Mouse (Mus musculus) liver, embryonic 18 days (tissue): Measurements from ENCODE around the gene Ap1g2. TPM values are rescaled to one million over a fixed set of nuclear protein-coding genes. Genes with fewer than 3 reads are reported as not detected.

Experiments used
- polyA plus RNA-seq: library from polyadenylated mRNA; depleted of rRNA; stranded (reverse); fragments of >200 nt; gene quantifications from 2 replicates; pipeline ENCODE4 v1.2.3, GENCODE M21; 2012; rRNA removed

Ap1g2 gene
- polyA plus RNA-seq: 8.7 and 9.3 TPM in 2 replicates

GRCm38 (mm10) chr14:55105836-55106809, at the start of gene Ap1g2:
Gene Ap1g2 (minus strand): TSS chr14:55106593.

GRCm38 (mm10) chr14:55116425-55117200, 10.2 kb upstream of the Ap1g2 start, which contains the start of gene Jph4:
Gene Jph4 (minus strand): TSS chr14:55116935.

GRCm38 (mm10) chr14:55094704-55095231, 11.6 kb downstream of the Ap1g2 start, which contains the start of gene Thtpa:
Gene Thtpa (plus strand): TSS chr14:55094784.

GRCm38 (mm10) chr14:55092011-55092577, 14.3 kb downstream of the Ap1g2 start, which contains the start of gene Zfhx2:
Gene Zfhx2 (minus strand): TSS chr14:55092324.

Other genes starting within 250 kb of the Ap1g2 start
- gene Homez, start 235.6 kb downstream of the Ap1g2 start, polyA plus RNA-seq: 1.5 and 2.1 TPM in 2 replicates
- 1.9 and 2.0 TPM in 2 replicates for gene Ppp1r3e, start 229.0 kb downstream of the Ap1g2 start, polyA plus RNA-seq
- gene Bcl2l2, start 223.2 kb downstream of the Ap1g2 start, polyA plus RNA-seq: 8.9 and 9.0 TPM in 2 replicates
- 0.07 and 0.12 TPM in 2 replicates for gene Gm20521, start 223.2 kb downstream of the Ap1g2 start, polyA plus RNA-seq
- gene Pabpn1, start 214.1 kb downstream of the Ap1g2 start, polyA plus RNA-seq: 101 and 125 TPM in 2 replicates
- 4.2 and 5.5 TPM in 2 replicates for gene Slc22a17, start 193.5 kb downstream of the Ap1g2 start, polyA plus RNA-seq
- 0.38 and 0.47 TPM in 2 replicates for gene Efs, start 180.5 kb downstream of the Ap1g2 start, polyA plus RNA-seq
- not detected in 2 replicates for gene Il25, start 173.9 kb downstream of the Ap1g2 start, polyA plus RNA-seq
- gene Cmtm5, start 170.3 kb downstream of the Ap1g2 start, polyA plus RNA-seq: 0.04 TPM in 1 of 2 replicates, not detected in the other
- gene Myh6, start 139.7 kb downstream of the Ap1g2 start, polyA plus RNA-seq: 0.05 and 0.14 TPM in 2 replicates
- gene Gm17428, start 129.7 kb downstream of the Ap1g2 start, polyA plus RNA-seq: not detected in 2 replicates
- gene Myh7, start 112.0 kb downstream of the Ap1g2 start, polyA plus RNA-seq: 0.06 and 0.11 TPM in 2 replicates
- 20.9 and 22.6 TPM in 2 replicates for gene Ngdn, start 91.1 kb downstream of the Ap1g2 start, polyA plus RNA-seq
- gene Zfhx2, start 14.3 kb downstream of the Ap1g2 start, polyA plus RNA-seq: 0.26 and 0.29 TPM in 2 replicates
- 3.3 and 3.6 TPM in 2 replicates for gene Thtpa, start 11.8 kb downstream of the Ap1g2 start, polyA plus RNA-seq
- 0.02 and 0.03 TPM in 2 replicates for gene Jph4, start 10.3 kb upstream of the Ap1g2 start, polyA plus RNA-seq
- gene Dhrs2, start 115.4 kb upstream of the Ap1g2 start, polyA plus RNA-seq: 0.03 TPM in 1 of 2 replicates, not detected in the other